Mouse (Mus musculus) forebrain, embryonic 14.5 days (tissue): ENCODE data around the gene Uri1. TPM values are rescaled to one million over a fixed set of nuclear protein-coding genes. Genes with fewer than 3 reads are reported as not detected.

ENCODE experiments used
- ATAC-seq: fragments of 200-750 bp; cut with Nextera tagmentation; 2 replicates; pipeline ENCODE4 v1.8.0; 2017; ENCODE audit warnings: mild to moderate bottlenecking, moderate library complexity
- DNase-seq: peaks from one replicate; pipeline ENCODE4 v3.0.0-alpha.2; 2015; ENCODE audit warnings: low spot score
- H3K27ac ChIP-seq: fragments of 300-500 bp; sonication (generic); 2 replicates; pipeline ENCODE4 v1.5.1; 2014; ENCODE audit warnings: low read depth, mild to moderate bottlenecking, control low read depth, low read length, moderate library complexity
- H3K27me3 ChIP-seq: fragments of 300-500 bp; sonication (generic); replicated peaks from 2 replicates; pipeline ENCODE4 v1.6.1; 2014; ENCODE audit warnings: low read length, control low read depth, mixed read lengths; ENCODE audit not compliant: control insufficient read depth, insufficient read depth
- H3K36me3 ChIP-seq: fragments of 300-500 bp; sonication (generic); 2 replicates; pipeline ENCODE4 v1.6.1; 2014; ENCODE audit warnings: low read length, control low read depth; ENCODE audit not compliant: control insufficient read depth, insufficient read depth
- H3K4me1 ChIP-seq: fragments of 300-500 bp; sonication (generic); 2 replicates; pipeline ENCODE4 v1.6.1; 2014; ENCODE audit warnings: antibody characterized with exemption, low read length, control low read depth; ENCODE audit not compliant: control insufficient read depth, insufficient read depth
- H3K4me2 ChIP-seq: fragments of 300-500 bp; sonication (generic); 2 replicates; pipeline ENCODE4 v1.6.1; 2014; ENCODE audit warnings: mild to moderate bottlenecking, control low read depth, low read length
- H3K4me3 ChIP-seq: fragments of 300-500 bp; sonication (generic); 2 replicates; pipeline ENCODE4 v1.5.1; 2014; ENCODE audit warnings: low read depth, low read length, control low read depth
- H3K9ac ChIP-seq: fragments of 300-500 bp; sonication (generic); 2 replicates; pipeline ENCODE4 v1.6.1; 2014; ENCODE audit warnings: mild to moderate bottlenecking, low read length, control low read depth, moderate library complexity
- H3K9me3 ChIP-seq: fragments of 300-500 bp; sonication (generic); replicated peaks from 2 replicates; pipeline ENCODE4 v1.6.1; 2016; ENCODE audit warnings: low read length, control low read depth, mixed read lengths; ENCODE audit not compliant: control insufficient read depth
- WGBS: fragments of 180-500 bp; shearing (Covaris S2); extraction: QIAGEN DNeasy Blood & Tissue Kit; methylation state at CpG from one replicate; pipeline ENCODE4 v1.1.7; 2014; 5-methylcytosine and 5-hydroxymethylcytosine counted together
- polyA plus RNA-seq: library from polyadenylated mRNA; unstranded; fragments of >200 nt; fragmentation: Nextera tagmentation; extraction: Ambion mirVana; gene quantifications from 2 replicates; pipeline ENCODE4 v1.2.1, GENCODE M21; 2014

Gene Uri1
- polyA plus RNA-seq, 1 experiment from 2014 or later = 31.7 TPM

DNA sequence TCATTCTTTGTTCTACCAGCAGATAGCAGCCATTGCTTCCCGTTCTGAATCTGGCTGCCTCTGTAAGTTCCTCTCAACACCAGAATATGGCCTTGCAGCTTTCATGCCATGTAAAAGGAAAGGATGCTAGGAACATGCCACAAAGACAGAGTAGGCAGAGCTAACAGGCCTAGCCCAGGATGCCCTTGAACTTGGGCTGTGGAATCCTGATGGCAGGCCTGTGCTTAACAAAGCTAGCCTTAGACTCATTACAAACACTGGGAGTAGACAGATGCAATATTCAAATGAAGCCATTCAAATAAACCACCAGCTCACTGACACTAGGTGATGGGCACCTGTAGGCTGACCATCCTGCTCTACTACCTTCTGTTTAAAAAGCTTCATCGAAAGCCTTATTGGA is 30.5 kb downstream of the Uri1 start:
- Histone ChIP-seq H3K4me1 (no peaks in the 10 kb centered on the region), H3K4me2 (no peak overlapping the region), H3K9ac (no peak overlapping the region), H3K27me3 (no peaks in the 10 kb centered on the region), H3K27ac (no peak overlapping the region), H3K36me3 (no peaks in the 10 kb centered on the region), H3K9me3 (no peaks in the 10 kb centered on the region), H3K4me3 (no peak overlapping the region)
- DNase-seq (no peak), ATAC-seq (no peak)
- WGBS = 91% methylated on average over 2 of the region's 2 CpGs

DNA sequence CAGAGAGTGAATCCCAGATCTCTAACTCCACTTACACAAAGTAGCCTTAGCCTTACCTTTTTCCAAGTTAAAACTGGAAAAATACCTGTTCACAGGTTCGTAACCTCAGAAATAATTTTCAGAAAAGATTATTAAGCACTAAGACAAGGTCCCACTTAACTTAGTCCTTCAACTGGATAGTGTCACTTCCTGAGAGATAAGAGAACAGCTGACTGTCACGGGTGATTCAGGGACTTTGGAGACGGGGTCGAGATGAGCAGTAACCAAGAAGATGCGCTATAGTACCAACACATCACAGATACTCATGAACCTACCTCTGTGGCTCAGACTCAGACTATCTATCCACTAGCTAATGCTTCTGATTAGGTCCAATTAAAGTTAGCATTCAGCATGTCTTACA is 38.5 kb downstream of the Uri1 start:
- Histone ChIP-seq H3K4me3 (no peak overlapping the region), H3K4me2 (no peak overlapping the region), H3K4me1 (no peaks in the 10 kb centered on the region), H3K27ac (no peak overlapping the region), H3K9ac (no peak overlapping the region), H3K36me3 (0 out of 2 replicates have a peak, but pooled peaks cover 4% of the 10 kb centered on the region), H3K9me3 (no peaks in the 10 kb centered on the region), H3K27me3 (no peaks in the 10 kb centered on the region)
- no peak for ATAC-seq
- 89% methylated on average over 5 of the region's 5 CpGs for WGBS
- no peak for DNase-seq

DNA sequence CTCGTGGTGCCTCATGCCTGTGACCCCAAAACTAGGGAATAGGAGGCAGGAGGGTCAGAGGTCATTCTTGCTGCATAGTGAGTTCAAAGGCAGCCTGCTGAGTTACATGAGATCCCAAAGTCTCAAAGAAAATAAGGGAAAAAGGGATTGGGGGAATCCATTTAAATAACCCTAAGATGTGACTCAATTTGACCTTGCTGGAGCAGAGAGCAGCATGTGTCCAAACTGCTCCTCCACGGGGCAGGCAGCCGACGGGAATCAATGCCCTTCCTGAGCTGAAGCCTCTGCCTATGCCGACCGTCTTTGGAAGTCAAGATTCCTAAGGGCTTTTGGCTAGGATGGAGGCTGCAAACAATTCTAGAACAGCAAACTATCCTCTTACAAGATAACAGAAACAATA is 39.9 kb downstream of the Uri1 start:
- Histone ChIP-seq H3K27me3 (no peaks in the 10 kb centered on the region), H3K4me2 (no peak overlapping the region), H3K36me3 (0 out of 2 replicates have a peak, but pooled peaks cover 4% of the 10 kb centered on the region), H3K4me1 (no peaks in the 10 kb centered on the region), H3K27ac (no peak overlapping the region), H3K4me3 (no peak overlapping the region), H3K9me3 (no peaks in the 10 kb centered on the region), H3K9ac (no peak overlapping the region)
- DNase-seq = no peak
- ATAC-seq = no peak
- WGBS = 61% methylated on average over 6 of the region's 6 CpGs

DNA sequence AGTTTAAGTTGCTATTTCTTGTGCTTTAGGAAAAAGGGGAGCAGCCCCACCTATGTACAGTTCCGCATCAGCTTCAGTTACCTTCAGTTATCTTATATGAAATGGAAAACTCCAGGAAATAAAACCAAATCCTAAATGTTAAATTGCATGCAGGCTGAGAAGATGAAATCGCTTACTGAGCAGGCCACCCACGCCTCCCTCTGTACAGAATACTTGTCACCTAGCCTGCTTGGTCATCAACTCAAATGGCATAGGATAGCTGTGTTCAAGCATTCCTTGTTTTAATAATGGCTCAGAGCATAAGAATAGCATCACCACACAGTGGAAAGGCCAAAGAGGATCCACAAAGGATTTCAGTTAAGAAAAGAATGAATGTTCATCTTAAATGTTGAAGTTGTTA is 43.6 kb downstream of the Uri1 start:
- Histone ChIP-seq H3K4me3 (no peak overlapping the region), H3K27ac (no peak overlapping the region), H3K36me3 (0 out of 2 replicates have a peak, but pooled peaks cover 4% of the 10 kb centered on the region), H3K9me3 (no peaks in the 10 kb centered on the region), H3K4me1 (no peaks in the 10 kb centered on the region), H3K4me2 (no peak overlapping the region), H3K9ac (no peak overlapping the region), H3K27me3 (no peaks in the 10 kb centered on the region)
- ATAC-seq (no peak), DNase-seq (no peak)
- WGBS = 90% methylated on average over 3 of the region's 3 CpGs

DNA sequence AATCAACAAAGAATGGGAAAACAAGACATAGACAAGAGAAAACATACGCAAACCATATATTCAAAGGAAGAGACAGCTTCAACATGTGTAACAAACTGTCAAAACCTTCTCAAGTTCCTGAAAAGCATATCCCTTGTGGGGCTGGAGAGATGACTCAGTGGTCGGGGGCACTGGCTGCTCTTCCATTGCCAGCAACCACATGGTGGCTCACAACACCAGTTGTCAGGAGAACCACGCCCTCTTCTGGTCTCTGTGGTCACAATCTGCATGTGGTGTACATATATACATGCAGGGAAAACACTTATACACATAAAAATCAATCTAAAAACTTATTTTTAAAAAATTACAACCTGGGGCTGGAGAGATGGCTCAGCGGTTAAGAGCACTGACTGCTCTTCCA is 44.9 kb downstream of the Uri1 start:
- Histone ChIP-seq H3K27ac (no peak overlapping the region), H3K9me3 (no peaks in the 10 kb centered on the region), H3K4me2 (no peak overlapping the region), H3K36me3 (0 out of 2 replicates have a peak, but pooled peaks cover 4% of the 10 kb centered on the region), H3K4me1 (no peaks in the 10 kb centered on the region), H3K9ac (no peak overlapping the region), H3K27me3 (no peaks in the 10 kb centered on the region), H3K4me3 (no peak overlapping the region)
- 90% methylated on average over 4 of the region's 4 CpGs for whole genome bisulfite sequencing
- ATAC-seq (no peak), DNase-seq (no peak)

DNA sequence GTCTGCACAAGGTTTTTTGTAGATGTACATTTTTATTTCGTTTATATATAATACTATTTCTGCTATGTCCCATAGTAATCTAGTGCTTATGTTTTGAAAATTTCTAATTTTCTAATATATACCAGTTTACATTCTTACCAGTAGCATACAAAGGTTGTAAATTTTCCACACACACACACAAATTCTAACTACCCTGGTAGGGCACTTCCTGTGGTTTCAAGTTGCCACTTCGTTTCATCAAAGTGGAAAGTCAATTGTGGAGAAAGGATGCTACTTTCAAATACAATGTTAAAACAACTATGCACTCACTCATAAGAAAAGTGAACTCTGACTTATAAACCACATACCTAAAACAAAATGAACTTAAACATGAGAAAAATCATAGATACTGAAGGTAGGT is 45.7 kb downstream of the Uri1 start:
- 0 out of 2 replicates have a peak, but pooled peaks cover 4% of the 10 kb centered on the region for H3K36me3 ChIP-seq
- ATAC-seq (no peak), DNase-seq (no peak)
- H3K4me3 ChIP-seq = no peak overlapping the region
- WGBS = 90% methylated on average over 2 of the region's 2 CpGs
- no peak overlapping the region for H3K27ac ChIP-seq
- no peaks in the 10 kb centered on the region for H3K4me1 ChIP-seq
- H3K27me3 ChIP-seq = no peaks in the 10 kb centered on the region
- no peaks in the 10 kb centered on the region for H3K9me3 ChIP-seq
- H3K9ac ChIP-seq = no peak overlapping the region
- no peak overlapping the region for H3K4me2 ChIP-seq

DNA sequence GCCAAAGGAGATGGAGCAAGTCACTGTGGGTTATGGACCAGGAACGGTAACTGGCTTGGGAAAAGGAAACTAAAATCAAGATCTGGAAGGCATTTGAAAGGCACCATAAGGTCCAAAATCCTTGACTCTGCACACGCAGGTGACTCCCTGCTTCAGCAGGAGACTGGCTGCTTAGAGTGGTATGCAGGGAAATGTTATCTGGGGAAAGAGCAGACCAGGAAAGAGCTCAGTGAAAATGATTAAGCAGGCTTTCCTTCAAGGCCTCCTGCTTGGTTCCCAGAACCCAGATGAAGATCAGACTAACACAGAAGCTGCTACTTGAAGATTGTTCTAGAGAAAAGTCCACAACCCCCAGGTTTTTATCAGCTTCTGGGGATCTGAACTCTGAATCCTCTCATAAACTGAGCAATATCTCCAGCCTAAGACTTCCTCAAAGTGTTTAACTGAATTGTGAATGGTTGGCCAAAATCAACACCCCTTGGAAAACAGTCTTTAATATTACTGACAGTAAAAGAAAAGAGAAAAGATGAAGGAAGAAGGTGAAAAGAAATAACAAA is 50.3 kb downstream of the Uri1 start:
- WGBS = 90% methylated on average over 2 of the region's 2 CpGs
- Histone ChIP-seq H3K4me1 (peaks cover 13% of the 10 kb centered on the region), H3K36me3 (no peaks in the 10 kb centered on the region), H3K27ac (no peak overlapping the region), H3K9ac (no peak overlapping the region), H3K4me3 (no peak overlapping the region), H3K27me3 (no peaks in the 10 kb centered on the region), H3K9me3 (no peaks in the 10 kb centered on the region), H3K4me2 (no peak overlapping the region)
- ATAC-seq (no peak), DNase-seq (no peak)

DNA sequence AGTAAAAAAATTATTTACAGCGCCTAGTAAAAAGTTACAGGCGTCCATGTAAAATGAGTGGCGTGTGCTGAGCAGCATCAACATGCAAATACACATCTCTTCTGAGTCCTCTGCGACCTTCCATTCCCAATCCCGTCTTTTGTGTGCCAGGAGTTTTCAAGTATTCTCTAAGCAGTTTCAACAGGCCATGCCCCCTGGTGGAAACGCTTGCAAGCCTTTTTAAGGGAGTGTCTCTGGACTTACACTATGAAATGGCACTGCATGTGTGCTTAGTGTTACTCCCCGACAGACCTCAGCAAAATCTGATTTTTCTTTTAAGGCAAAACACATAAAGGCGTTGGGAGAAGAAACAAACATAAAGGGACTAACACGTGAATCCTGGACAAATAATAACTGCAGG is 50.8 kb downstream of the Uri1 start:
- no peak overlapping the region for H3K4me2 ChIP-seq
- H3K27ac ChIP-seq = no peak overlapping the region
- H3K9ac ChIP-seq = no peak overlapping the region
- no peak overlapping the region for H3K4me3 ChIP-seq
- 43% methylated on average over 9 of the region's 9 CpGs for WGBS
- no peaks in the 10 kb centered on the region for H3K36me3 ChIP-seq
- peaks cover 13% of the 10 kb centered on the region for H3K4me1 ChIP-seq
- H3K9me3 ChIP-seq = no peaks in the 10 kb centered on the region
- no peaks in the 10 kb centered on the region for H3K27me3 ChIP-seq
- ATAC-seq = no peak
- DNase-seq = peak; percentile 67

DNA sequence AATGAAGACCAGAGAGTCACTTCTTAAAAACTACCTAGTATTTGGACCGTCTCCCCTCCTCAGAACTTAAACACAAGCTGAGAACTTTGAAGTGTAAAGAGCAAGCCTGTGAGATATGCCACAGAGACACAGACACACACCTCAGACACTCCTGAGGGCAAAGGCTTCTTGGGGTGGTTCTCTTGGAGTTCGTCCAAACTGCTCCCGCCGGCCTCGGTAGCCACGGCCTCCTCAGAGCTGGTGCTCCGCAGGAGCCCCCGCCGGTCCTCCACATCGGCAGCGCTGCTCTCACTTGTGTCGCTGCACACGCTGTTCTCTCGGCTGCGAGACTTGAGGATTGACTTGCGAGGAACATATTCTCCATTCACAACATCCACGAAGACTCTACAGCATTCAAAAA is 61.0 kb downstream of the Uri1 start:
- Histone ChIP-seq H3K36me3 (peaks cover 39% of the 10 kb centered on the region), H3K27me3 (no peaks in the 10 kb centered on the region), H3K27ac (no peak overlapping the region), H3K4me3 (no peak overlapping the region), H3K4me1 (no peaks in the 10 kb centered on the region), H3K9ac (no peak overlapping the region), H3K9me3 (no peaks in the 10 kb centered on the region), H3K4me2 (no peak overlapping the region)
- WGBS = 88% methylated on average over 17 of the region's 17 CpGs
- ATAC-seq = no peak
- no peak for DNase-seq
